Mouse (Mus musculus) lung, postnatal 0 days (tissue): ENCODE data around the gene Sap30.

Experiments used
- CTCF ChIP-seq: IDR thresholded peaks from 2 replicates; pipeline ENCODE4 v1.5.1; 2016; ENCODE audit warnings: antibody characterized with exemption, mild to moderate bottlenecking
- EP300 ChIP-seq: IDR thresholded peaks from 2 replicates; pipeline ENCODE4 v1.6.1; 2016; ENCODE audit warnings: antibody characterized with exemption, mild to moderate bottlenecking, control low read depth

DNA sequence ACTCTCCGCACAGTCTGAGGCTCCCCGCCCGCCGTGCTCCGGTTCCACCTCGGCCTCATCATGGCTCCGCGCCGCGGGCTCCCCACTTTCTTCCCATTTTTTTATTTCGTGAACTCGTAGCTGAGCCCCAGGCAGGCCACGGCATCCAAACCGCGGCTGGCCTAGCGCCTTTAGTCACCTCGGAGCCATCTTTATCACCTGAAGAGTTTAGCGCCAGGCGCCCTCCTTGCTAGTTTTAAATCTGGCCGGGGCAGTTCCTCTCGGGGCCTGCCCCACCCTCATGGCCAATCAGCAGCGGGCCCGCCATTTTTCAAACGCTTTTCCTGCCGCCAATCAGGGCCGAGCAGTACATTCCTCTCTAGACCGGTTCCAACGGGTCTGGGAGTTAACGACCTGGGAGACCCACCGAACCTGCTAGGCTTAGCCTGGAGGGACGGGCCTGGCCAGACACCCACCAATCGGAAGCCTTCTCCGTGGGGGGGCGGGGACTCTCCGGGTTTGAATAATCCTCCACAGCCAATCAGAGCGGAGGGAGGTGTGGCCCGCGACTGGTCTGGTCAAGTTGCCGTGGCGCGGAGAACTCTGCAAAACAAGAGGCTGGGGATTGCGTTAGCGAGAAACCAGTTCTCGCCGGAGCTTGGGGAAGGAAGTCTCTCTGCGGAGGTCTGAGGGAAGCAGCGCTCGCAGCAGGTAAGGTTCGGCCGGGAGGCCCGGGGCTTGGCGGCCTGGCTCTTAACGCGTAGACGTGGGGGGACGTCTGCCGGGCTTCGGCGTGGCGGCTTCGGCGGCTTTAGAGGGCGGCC, 23.9 kb upstream of the Sap30 start, which contains the start of gene Hmgb2:
- TF ChIP-seq CTCF (no peak), EP300 (peak; percentile 74)
